Mouse (Mus musculus) cortical plate, adult 2 months (tissue): ENCODE data around the gene Fbxl20.

Experiments
- CTCF ChIP-seq: fragments of 200-500 bp; IDR thresholded peaks from 2 replicates; pipeline ENCODE4 v1.5.1; 2011; ENCODE audit warnings: mild to moderate bottlenecking, control low read depth, low read length; ENCODE audit not compliant: insufficient read depth; ENCODE audit errors: extremely low read depth
- POLR2A ChIP-seq: fragments of 200-500 bp; IDR thresholded peaks from 2 replicates; pipeline ENCODE4 v1.6.1; 2011; ENCODE audit warnings: mild to moderate bottlenecking, low read length, control low read depth; ENCODE audit not compliant: insufficient read depth; ENCODE audit errors: extremely low read depth

DNA sequence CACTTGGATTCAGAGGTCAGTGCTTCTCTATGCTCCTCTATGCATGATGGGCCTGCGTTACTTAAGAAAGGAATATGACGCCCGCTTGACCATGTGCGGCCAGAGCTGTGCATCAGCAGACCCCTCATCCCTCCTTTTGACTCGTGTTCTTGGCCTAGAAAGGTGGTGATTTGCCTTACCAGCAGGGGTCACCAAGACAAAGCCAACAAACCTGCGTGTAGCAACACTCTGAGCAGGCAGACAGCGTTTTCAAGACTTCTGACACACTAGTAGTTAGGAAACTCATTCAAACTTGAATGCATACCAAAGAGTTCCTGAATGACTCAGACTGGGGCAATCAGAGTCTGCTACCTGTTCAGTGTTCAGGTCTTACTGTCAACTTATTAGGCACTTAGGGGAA lies 63.6 kb downstream of the Fbxl20 start:
- no peak for TF ChIP-seq CTCF
- no peak for TF ChIP-seq POLR2A
